Mouse (Mus musculus): ENCODE results near the gene 6430571L13Rik.
A peak's percentile ranks its signal among the peaks of the same experiment; 100 is the strongest.

The 6430571L13Rik gene

DNA sequence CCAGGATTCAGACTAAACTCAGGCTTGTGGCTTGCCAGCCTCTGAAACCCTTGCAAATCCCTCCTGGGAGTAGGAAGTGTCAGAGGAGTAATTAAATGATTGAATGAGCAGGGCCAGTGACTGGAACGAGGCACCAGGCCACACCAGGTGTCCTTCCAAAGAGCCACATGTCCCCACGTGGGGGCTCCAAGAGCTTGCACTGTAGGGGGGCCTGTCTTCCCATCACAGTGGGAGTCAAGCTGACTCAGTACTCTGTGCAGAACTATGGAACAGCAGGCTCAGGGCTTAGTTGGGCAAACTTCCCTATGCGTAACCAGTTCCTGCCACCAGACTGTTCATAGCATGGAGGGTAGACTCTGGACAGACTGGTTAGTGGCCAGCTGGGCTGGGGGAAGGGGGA is 44.0 kb downstream of the 6430571L13Rik start:
- no peak for DNase-seq (ENCODE audit: low read depth)

DNA sequence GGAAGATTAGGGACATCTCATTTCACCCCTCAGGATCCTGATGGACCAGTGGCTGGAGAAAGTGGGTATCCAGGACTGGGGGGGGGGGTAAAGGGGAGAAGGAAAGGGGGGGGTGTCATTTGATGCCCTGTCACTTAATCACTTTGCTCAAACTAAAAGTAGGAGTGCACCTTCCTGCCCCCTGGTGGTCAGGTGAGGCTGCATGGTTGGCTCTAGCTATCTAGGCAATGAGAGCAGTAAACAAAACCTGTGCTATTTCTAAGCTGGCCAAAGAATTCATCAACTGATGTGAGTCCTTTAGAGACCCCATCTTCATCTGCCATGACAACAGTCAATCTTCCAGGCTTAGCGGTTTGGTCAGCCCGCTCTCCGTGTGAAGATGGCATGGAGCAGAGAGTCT is 46.3 kb downstream of the 6430571L13Rik start:
- peak; percentile 3 for DNase-seq (ENCODE audit: low read depth)

DNA sequence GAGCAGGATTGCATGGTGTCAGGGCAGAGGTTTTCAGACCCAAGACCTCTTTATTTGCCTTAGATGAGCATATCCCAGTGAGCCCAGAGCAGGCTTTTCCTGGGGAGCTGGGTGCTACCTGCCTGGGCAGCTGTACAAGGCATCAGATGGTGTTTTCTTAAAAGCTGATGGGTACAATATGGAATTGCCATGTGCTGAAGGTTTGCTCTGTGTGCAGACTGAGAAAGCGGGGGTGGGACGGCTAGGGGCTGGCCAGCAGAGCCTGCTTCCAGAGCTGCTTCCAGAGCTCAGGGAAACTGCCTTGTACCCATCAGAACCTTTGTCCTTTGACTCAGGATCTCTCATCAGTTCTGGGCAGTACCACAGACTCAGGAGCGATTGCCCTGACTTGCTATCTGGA is 47.3 kb downstream of the 6430571L13Rik start:
- DNase-seq (ENCODE audit: low read depth), result no peak

DNA sequence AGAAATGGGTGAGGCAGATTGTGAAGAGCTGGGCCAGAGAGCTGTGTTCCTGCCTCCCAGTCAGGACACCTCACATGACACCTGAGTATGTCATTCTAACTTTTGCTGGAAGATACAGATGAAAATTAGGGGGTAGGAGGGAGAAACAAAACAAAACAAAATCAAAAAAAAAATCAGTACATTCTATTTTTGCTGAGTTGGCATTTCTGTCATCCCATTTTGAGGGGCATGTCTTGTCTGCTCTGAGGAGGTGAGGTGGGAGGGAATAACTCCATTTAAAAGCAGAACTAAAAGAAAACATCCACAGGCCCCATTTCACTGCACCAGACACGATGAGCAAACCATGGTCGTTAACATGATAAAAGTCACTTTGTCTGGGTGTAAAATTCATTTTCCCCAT is 47.9 kb downstream of the 6430571L13Rik start:
- no peak for DNase-seq (ENCODE audit: low read depth)

DNA sequence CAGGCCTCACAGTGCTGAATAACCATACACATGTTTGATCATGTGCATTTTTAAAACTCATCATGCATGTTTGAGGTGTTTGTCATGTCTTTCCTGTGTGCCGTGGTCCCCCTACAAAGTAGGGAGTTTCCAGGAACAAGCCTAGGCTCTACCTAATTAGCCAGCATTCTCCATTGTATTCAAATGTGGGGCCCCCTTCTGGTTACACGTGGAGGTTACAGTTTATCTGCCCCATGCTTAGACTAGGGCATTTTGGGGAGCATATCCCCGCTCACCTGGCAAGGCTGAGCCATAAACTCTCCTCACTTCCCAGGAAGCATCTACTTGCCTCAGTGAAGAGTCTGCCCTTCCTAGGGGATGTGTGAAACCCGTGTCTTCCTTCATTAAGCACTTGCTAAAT is 56.0 kb downstream of the 6430571L13Rik start:
- DNase-seq (ENCODE audit: low read depth), result no peak

DNA sequence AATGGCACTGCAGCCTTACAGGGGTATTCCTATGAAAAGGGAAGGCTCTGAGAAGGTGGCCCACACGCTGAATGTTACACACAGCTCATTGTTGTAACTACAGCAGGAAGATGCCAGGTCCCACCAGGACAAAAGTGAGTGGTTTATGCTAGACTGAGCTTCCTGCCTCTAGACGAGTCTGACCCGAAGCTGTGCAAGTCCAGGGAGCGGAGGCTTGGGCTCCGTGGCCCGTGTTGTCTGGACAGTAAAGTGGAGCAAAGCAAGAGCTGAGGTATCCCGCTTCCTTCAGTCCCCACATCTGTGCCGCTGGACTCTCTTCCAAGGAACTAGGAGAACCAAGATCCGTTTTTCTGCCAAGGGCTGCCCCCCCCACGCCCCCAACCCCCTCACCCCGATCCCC is 58.6 kb downstream of the 6430571L13Rik start:
- no peak for DNase-seq (ENCODE audit: low read depth)

DNA sequence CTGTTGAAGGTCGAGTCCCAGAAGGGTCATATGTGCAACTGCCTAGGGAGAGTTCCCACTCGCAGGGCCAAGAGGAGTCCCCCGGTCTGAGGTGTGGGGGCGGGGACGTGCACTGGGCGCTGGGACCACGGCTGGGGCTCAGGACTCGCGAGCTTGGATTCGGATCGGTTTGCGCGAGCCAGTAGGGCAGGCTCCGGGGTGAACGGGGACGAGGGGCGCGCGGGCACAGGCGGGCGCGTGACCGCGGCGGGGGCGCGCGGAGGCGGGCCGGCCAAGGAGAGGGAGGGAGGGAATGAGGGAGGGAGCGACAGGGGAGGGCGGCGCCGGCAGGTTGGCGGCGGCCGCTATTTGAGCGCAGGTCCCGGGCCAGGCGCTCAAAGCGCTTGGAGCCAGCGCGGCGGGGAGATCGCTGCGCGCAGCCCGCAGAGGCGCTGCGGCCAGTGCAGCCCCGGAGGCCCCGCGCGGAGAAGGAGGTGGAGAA is 59.1 kb downstream of the 6430571L13Rik start, which contains the start of gene Cacna2d2:
Cacna2d2 (plus strand) TSS at position 122 of the 481 bp plus-strand sequence.
- no peak for DNase-seq (ENCODE audit: low read depth)

DNA sequence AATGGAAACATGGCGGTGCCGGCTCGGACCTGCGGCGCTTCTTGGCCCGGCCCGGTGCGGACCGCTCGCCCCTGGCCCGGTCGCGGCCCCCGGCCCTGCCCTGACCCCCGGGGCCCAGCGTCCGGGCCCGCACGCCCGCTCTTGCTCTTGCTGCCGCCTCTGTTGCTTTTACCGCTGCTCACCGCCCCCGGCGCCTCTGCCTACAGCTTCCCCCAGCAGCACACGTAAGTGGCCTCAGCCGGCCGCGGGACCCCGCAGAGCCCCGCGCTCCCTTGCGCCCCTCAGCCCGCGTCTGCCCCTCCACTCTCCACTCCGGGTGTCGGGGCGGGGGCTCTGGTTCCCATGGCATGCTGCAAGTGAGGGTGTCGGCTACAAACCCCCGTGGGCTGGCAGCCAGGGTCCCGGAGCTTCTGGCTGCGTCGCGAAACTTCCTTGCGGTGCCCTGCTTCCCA is 59.7 kb downstream of the 6430571L13Rik start:
- DNase-seq (ENCODE audit: low read depth), result no peak

DNA sequence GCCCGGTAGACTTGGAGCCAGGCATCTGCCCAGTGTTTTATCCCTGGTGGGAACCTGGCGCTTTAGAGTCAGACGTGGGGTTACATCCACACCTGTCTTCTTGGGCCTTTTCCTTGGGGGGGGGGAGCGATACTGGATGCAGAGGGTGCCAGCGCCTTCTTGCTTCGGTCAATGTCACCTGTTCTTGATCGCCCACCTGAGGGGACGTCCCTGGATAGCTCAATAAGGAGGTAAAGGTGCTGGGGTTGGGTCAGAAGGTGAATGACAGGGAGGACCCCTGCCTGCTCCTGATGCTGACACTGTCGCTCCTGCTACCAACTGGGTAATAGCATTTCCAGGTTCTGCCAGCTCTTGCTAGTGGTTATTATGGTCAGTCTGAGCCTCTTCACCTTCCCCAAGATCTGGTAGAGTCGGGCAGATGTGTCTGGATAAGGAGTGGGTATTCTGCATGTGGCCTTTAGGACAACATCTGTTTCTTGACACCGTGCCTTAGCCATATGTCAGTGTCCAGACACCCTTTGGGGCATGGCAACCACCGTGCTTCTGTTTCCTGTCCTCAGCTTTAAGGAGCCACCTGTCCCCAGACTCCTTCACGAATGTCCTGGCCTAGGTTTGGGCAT is 60.4 kb downstream of the 6430571L13Rik start:
- no peak for DNase-seq (ENCODE audit: low read depth)

Measured in NIH3T3 (cell line).